Mouse (Mus musculus): ENCODE data around the gene Coq7.

The Coq7 gene

GRCm38 (mm10) chr7:118533178-118533578, at the start of gene Coq7:
Coq7 (minus strand) TSS chr7:118533356.
- DNase-seq = peak; percentile 88

DNA sequence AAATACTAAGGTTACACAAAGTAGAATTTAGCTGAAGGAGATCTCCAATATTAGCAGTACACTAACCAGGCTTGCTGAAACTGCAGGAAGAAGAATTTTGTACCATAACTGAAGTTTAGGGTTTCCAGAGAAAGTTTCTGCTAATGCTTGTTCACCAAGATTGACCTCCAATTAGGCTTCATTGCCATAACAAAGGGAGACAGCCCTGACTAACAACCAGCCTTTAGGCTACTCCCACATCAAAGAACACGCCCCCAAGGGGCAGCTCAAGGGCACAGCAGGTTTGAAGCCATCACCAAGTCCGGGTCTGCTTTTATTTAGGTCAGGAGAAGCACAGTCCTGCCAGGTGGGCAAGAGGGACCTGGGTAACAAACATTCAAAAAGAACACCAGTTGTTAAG, 46.8 kb upstream of the Coq7 start:
- DNase-seq = no peak

GRCm38 (mm10) chr7:118578269-118578668, 45.1 kb upstream of the Coq7 start:
- DNase-seq = no peak

DNA sequence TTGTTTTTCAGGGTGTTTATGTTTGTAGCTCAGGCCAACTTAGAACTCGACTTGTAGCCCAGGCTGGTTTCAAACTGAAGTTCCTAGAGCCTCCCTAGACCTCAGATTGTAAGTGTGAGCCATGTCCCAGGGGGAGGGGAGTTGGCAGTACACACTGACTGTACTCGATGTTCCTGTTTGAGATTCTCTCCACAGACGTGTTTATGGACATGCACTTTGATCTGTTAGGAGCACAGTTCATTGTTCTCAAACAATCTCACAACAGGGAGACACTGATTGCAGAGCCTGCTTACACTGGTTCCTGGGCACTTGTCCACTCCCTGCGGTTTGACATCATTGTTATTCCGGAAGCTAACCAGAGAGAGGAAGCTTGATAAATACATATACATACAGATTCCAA, 38.9 kb upstream of the Coq7 start:
- no peak for DNase-seq

- no peak for DNase-seq
Measured at GRCm38 (mm10) chr7:118571350-118571749, 38.2 kb upstream of the Coq7 start.

DNA sequence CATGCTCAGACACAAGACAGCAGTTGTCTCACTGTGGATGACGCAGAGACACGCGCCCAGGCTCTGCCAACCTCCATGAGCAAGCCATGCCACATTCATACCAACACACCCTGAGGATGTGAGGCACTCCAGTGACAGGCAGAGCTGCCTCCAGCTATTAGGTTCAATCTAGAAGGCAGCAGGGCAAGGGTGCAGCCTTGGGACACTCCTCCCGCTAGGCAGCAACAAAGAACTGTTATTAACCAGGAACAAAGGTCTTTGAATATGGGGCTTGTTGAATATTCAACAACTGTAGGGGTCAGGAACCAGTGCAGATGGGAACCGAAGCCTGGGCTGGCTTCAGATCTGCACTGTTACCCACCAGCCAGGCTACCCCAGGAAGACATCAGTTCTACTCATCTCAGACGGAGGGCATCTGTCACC, 36.0 kb upstream of the Coq7 start:
- DNase-seq = no peak

- DNase-seq = no peak
Measured at GRCm38 (mm10) chr7:118554290-118554689, 21.1 kb upstream of the Coq7 start.

GRCm38 (mm10) chr7:118553881-118554280, 20.7 kb upstream of the Coq7 start:
- no peak for DNase-seq

GRCm38 (mm10) chr7:118547451-118547850, 14.3 kb upstream of the Coq7 start:
- no peak for DNase-seq

GRCm38 (mm10) chr7:118544128-118544527, 11.0 kb upstream of the Coq7 start:
- no peak for DNase-seq

DNA sequence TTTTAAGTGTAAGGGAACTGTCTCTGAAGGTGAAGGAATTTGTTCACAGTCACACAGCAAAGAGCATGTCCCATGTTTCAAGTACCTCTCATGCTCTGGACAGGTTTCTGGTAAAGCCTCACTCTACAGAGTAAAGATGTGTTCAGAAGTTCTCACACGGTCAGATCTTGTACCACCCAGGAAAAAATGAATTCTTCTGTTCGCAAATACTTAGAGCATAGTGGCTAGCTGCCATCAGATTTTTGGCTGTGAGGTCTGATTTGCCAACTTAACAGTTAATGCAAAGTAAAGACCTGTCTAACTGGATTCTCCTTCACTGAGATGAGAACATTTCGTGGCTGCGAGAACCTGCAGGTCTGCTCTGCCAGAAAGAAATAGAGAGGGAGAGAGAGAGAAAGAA, 1.9 kb upstream of the Coq7 start:
- DNase-seq = no peak

DNA sequence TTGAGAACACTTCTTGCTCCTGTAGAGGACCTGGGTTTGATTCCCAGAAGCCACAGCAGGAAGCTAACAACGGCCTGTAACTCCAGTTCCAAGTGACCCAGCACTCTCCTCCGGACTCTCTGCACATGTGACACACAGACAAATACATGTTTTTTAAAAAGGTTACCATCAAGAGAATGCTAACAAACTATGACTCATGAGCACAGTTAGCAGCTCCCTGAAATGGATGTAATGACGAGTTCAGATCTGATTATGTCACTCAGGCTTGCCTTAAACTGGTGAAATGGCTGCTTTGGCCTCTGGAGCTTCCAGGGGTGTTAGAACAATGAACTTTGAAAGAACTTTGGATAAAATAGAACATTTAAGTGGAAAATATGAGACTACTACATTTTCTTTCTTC, 1.2 kb upstream of the Coq7 start:
- DNase-seq = no peak

- peak; percentile 98 for DNase-seq
Measured at GRCm38 (mm10) chr7:118532519-118533177, 508 bp downstream of the Coq7 start.

DNA sequence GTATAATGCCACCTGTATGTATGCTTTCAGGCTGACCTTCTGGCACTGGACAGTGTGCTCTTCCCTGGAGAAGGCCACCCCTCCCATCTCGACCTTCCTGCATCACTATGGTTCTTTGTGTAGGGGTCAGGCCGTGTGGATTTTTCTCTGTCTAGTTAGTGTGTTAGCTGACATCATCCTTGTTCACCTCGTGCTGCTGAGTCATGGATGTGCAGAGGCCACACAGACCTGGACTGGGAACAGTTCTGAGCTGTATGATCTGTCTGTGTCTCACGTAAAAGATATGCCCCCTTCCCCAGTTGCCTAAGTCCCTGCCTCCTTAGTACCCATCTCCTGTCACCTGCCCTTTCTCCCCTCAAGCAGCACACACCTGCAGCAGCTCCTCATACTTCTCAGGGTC, 6.2 kb downstream of the Coq7 start:
- DNase-seq = no peak

DNA sequence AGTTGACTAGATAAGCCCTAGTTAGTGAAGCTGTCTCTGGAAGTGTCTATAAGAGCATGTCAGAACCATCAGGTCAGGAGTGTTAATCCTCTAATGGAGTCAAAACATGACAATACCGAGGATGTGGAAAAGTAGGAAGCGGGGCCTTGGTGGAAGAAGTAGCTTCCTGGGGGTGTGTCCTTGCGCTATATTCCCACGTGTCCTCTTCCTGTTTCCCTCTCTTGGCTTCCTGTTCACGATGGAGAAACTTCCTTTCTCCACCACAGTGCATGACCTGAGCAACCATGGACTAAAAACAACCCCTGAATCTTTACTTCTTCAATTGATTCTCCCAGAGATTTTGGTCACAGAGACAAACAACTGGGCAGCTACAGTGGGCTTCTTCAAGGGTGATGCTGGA, 11.1 kb downstream of the Coq7 start:
- DNase-seq = no peak

GRCm38 (mm10) chr7:118519661-118520060, 13.5 kb downstream of the Coq7 start:
- DNase-seq = no peak

GRCm38 (mm10) chr7:118518687-118519086, 14.5 kb downstream of the Coq7 start:
- DNase-seq = peak; percentile 81

- DNase-seq = no peak
Measured at GRCm38 (mm10) chr7:118517819-118518218, 15.3 kb downstream of the Coq7 start.

DNA sequence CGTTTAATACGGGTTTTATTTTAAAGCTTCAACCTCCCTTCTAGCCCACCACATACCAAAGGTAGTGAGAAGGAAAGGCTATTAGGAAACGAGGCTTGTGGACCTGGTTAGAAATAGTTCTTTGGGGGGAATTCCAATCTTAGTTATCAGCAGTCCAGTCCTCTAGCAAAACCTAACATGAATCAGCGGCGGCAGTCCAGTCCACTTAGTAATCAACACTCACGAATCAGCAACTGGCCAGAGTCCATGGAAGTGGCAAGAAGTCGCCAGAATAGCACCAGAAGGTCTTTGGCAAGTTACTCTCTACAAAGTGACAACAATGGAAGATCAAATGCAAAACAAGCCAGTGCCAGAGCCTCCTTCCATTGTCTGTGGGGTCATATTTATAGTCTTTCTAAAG, 24.6 kb downstream of the Coq7 start:
- DNase-seq = no peak

- DNase-seq = no peak
Measured at GRCm38 (mm10) chr7:118503844-118504243, 29.3 kb downstream of the Coq7 start.

- DNase-seq = no peak
Measured at GRCm38 (mm10) chr7:118502333-118502732, 30.8 kb downstream of the Coq7 start.

GRCm38 (mm10) chr7:118499784-118500435, 33.2 kb downstream of the Coq7 start:
- no peak for DNase-seq

DNA sequence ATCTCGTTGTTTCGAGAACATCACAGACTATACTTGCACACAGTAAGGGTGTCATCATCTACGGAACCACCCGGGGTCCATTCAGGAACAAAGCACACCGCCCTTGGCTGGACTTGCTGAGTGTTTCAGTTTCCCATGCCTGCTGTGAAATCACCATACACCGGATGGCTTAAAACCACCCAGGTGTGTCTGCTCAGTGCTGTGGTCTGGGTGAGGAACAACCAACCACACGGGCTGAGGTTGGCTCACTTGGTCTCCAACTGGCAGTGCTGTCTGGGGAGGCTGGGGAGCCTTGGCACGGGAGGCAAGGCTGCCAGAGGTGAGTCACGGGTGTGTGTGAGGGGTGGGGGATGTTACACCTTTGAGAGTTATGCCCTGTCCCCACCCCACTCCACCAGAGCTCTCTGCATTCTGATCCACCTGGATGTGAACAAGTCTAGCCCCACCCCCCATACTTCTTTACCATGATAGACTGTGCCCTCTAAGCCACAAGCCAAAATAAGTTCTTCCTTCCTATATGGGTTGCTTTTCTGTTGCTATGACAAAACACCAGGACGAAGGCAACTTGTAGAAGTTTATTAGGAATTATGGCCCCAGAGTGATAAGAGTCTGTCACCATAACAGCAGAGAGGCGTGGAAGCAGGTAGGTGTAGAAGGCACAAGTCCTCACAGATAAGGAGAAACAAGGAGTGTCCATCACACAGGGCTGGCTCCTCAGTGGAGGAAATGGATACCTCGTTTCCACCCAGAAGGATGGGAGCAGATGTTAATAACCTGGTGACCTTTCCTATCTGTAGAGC, 34.0 kb downstream of the Coq7 start:
- DNase-seq = no peak

All from right cerebral cortex, postnatal 14 days (tissue).